Mouse (Mus musculus) gastrocnemius, postnatal 36 days (tissue): ENCODE measurements around the gene Isoc2a. TPM values are rescaled to one million over a fixed set of nuclear protein-coding genes. Genes with fewer than 3 reads are reported as not detected.

ENCODE experiments used
- DNase-seq, 2 experiments: peaks; one replicate each; pipeline ENCODE4 v3.0.0; 2022
- intact Hi-C: fragments of 180-260 bp; cut with DNase I; formaldehyde crosslinking; loops from one replicate; pipeline ENCODE4 v1.15.1; 2025
- total RNA-seq, 2 experiments: library from RNA; stranded (reverse); gene quantifications; 2 replicates each; pipeline ENCODE4 v1.2.3; 2021

Gene Isoc2a
- total RNA-seq, 2 experiments from 2014 or later = 21.0 to 28.3 TPM

DNA sequence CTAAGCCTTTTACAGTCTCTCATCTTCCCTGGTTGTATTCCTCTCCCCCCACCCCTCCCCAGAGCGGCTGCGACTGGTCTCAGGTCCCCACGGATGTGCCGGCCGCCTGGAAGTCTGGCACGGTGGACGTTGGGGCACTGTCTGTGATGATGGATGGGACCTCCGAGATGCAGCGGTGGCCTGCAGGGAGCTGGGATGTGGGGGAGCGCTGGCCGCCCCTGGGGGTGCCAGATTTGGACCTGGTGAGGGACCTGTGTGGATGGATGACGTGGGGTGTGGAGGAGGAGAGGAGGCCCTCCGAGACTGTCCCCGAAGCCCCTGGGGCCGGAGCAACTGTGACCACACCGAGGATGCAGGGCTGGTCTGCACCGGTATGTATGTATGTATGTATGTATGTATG lies 51.4 kb downstream of the Isoc2a start:
- no peak for DNase-seq
- intact Hi-C loops = no loop called here

DNA sequence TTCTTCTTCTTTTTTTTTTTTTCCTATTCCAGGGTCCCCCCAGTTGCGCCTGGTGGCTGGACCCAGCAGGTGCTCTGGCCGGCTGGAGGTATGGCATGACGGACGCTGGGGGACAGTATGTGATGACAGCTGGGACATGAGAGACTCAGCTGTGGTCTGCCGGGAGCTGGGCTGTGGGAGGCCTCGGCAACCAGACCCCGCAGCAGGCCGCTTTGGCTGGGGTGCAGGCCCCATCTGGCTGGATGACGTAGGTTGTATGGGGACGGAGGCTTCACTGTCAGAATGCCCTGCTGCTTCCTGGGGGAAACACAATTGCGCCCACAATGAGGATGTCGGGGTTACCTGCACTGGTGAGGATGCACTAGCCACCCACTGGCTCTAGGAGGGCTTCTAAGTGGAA lies 56.1 kb downstream of the Isoc2a start:
- intact Hi-C loops = no loop called here
- no peak for DNase-seq

- no peak for DNase-seq
- intact Hi-C loops = no loop called here
Observed at GRCm38 (mm10) chr7:4934160-4934914, 57.4 kb downstream of the Isoc2a start.

- DNase-seq = no peak
- intact Hi-C loops = loop anchor here (5.0 kb wide), 1 partner anchor 375 kb away; no protein-coding TSS in a partner anchor
Observed at GRCm38 (mm10) chr7:4936832-4937231, 59.9 kb downstream of the Isoc2a start.

- intact Hi-C loops = loop anchor here (5.0 kb wide), 1 partner anchor 375 kb away; no protein-coding TSS in a partner anchor
Observed at GRCm38 (mm10) chr7:4937392-4937791, 60.4 kb downstream of the Isoc2a start.

GRCm38 (mm10) chr7:4938456-4938855 lies 61.5 kb downstream of the Isoc2a start:
- intact Hi-C loops = loop anchor here (5.0 kb wide), 1 partner anchor 376 kb away; no protein-coding TSS in a partner anchor
- peak; percentile 69 to 77 for DNase-seq

More at GRCm38 (mm10) chr7:4937392-4937791, 60.4 kb downstream of the Isoc2a start:
- no peak for DNase-seq

DNA sequence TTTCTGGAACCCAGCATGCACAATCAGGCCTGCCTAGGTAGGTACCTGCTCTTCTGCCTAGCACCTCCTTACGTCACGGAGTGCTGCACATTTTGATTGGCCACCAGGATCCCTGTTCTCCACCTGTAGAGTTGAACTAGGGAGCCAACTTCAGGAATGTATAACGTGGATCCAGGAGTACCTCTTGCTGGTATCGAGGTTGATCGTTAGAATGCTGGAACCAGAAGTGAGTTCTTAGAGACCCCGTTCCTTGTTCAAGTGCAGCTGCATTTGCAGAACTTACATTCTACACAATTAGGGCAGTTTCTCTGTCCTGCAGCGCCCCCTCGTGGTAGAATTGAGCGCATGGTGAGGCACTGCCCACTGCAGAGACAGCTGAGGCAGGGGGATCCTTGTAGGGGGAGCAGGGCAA lies 63.1 kb downstream of the Isoc2a start:
- intact Hi-C loops = no loop called here
- DNase-seq = peak; percentile 78 to 80

DNA sequence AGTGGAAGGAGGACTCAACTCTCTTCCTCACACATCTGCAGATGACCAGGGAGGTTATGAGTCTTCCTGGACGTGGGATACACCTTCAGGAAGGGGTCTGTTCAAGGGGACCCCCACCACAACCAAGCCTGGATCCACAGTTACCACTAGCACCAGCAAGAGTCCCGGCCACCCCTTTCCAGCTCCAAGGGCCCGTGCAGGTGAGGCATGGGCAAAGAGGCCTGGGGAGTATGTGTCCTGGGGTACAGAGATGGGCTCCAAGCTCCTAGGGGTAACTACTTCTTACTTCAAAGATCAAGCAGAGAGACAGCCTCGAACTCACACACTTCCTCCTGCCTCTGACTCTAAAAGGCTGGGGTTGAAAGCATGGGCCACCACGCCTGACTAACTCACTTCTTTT lies 65.7 kb downstream of the Isoc2a start:
- intact Hi-C loops = loop anchor here (1.0 to 2.0 kb wide), 2 partner anchors 22 to 104 kb away; partner anchors contain the start of gene Sbk2
- no peak for DNase-seq

GRCm38 (mm10) chr7:4943223-4943815 lies 66.4 kb downstream of the Isoc2a start:
- intact Hi-C loops = loop anchor here (1.0 to 2.0 kb wide), 2 partner anchors 21 to 103 kb away; partner anchors contain the start of gene Sbk2
- peak; percentile 88 to 94 for DNase-seq

Other genes with a start within 250 kb of the Isoc2a start
- gene Tmem86b, start 245.7 kb upstream of the Isoc2a start, total RNA-seq = 1 to 10 TPM; 2.5 to 3.2 TPM
- gene Ppp6r1, start 218.1 kb upstream of the Isoc2a start, total RNA-seq = 10 to 100 TPM; 40.2 to 42.4 TPM
- 10 to 100 TPM; 22.4 to 24.9 TPM for gene Hspbp1, start 192.1 kb upstream of the Isoc2a start, total RNA-seq
- gene Brsk1, start 186.5 kb upstream of the Isoc2a start, total RNA-seq = 1 to 10 TPM in 1 of 2 experiments, under 1 TPM in 1; 0.54 to 1.6 TPM
- not detected for gene Tmem150b, start 151.9 kb upstream of the Isoc2a start, total RNA-seq
- 10 to 100 TPM in 1 of 2 experiments, 1 to 10 TPM in 1; 9.7 to 10.5 TPM for gene Kmt5c, start 137.0 kb upstream of the Isoc2a start, total RNA-seq
- gene Cox6b2, start 124.1 kb upstream of the Isoc2a start, total RNA-seq = 1 to 10 TPM; 1.4 to 1.9 TPM
- gene Fam71e2, start 105.9 kb upstream of the Isoc2a start, total RNA-seq = not detected
- not detected for gene Il11, start 94.3 kb upstream of the Isoc2a start, total RNA-seq
- gene Tmem190, start 94.2 kb upstream of the Isoc2a start, total RNA-seq = not detected
- 1 to 10 TPM; 7.9 to 9.5 TPM for gene Tmem238, start 87.5 kb upstream of the Isoc2a start, total RNA-seq
- 100 to 1,000 TPM; 431 to 514 TPM for gene Rpl28, start 84.3 kb upstream of the Isoc2a start, total RNA-seq
- 10 to 100 TPM; 70.3 to 83.7 TPM for gene Ube2s, start 64.6 kb upstream of the Isoc2a start, total RNA-seq
- gene Shisa7, start 32.5 kb upstream of the Isoc2a start, total RNA-seq = not detected
- gene Isoc2b, start 6.9 kb upstream of the Isoc2a start, total RNA-seq = 1 to 10 TPM; 3.6 to 3.8 TPM
- gene Gm36210, start 29.4 kb downstream of the Isoc2a start, total RNA-seq = under 1 TPM; 0.20 TPM
- gene Zfp628, start 38.1 kb downstream of the Isoc2a start, total RNA-seq = 1 to 10 TPM; 8.9 TPM
- 1 to 10 TPM; 2.5 to 3.2 TPM for gene Nat14, start 44.9 kb downstream of the Isoc2a start, total RNA-seq
- gene Ssc5d, start 48.6 kb downstream of the Isoc2a start, total RNA-seq = 10 to 100 TPM in 1 of 2 experiments, 1 to 10 TPM in 1; 8.8 to 11.1 TPM
- gene Sbk2, start 87.3 kb downstream of the Isoc2a start, total RNA-seq = 10 to 100 TPM; 30.5 to 35.8 TPM
- 1 to 10 TPM; 1.6 to 1.7 TPM for gene Sbk3, start 94.0 kb downstream of the Isoc2a start, total RNA-seq
- 1 to 10 TPM; 7.8 to 9.5 TPM for gene Zfp579, start 119.0 kb downstream of the Isoc2a start, total RNA-seq
- gene Zfp524, start 137.3 kb downstream of the Isoc2a start, total RNA-seq = 1 to 10 TPM; 6.9 TPM
- gene Fiz1, start 137.5 kb downstream of the Isoc2a start, total RNA-seq = 10 to 100 TPM; 20.7 to 22.7 TPM
- not detected for gene Gm44973, start 138.3 kb downstream of the Isoc2a start, total RNA-seq
- 10 to 100 TPM; 11.0 to 13.0 TPM for gene Zfp865, start 143.2 kb downstream of the Isoc2a start, total RNA-seq
- under 1 TPM in 1 of 2 experiments, not detected in 1; 0.20 TPM for gene Ccdc106, start 143.4 kb downstream of the Isoc2a start, total RNA-seq
- under 1 TPM in 1 of 2 experiments, not detected in 1; 0.42 TPM for gene 4632433K11Rik, start 157.0 kb downstream of the Isoc2a start, total RNA-seq
- gene Zfp784, start 161.3 kb downstream of the Isoc2a start, total RNA-seq = 1 to 10 TPM; 2.2 to 3.9 TPM
- 1 to 10 TPM; 2.9 to 3.3 TPM for gene Zfp580, start 174.4 kb downstream of the Isoc2a start, total RNA-seq
- 10 to 100 TPM; 38.0 to 48.3 TPM for gene U2af2, start 185.0 kb downstream of the Isoc2a start, total RNA-seq
- 100 to 1,000 TPM; 149 to 152 TPM for gene Epn1, start 203.1 kb downstream of the Isoc2a start, total RNA-seq
- gene Rfpl4, start 239.8 kb downstream of the Isoc2a start, total RNA-seq = not detected
- gene Rasl2-9, start 248.8 kb downstream of the Isoc2a start, total RNA-seq = 1 to 10 TPM; 2.0 to 2.2 TPM